Mouse (Mus musculus) hindbrain, embryonic 13.5 days (tissue): ENCODE data around the gene 3110070M22Rik. TPM values are rescaled to one million over a fixed set of nuclear protein-coding genes. Genes with fewer than 3 reads are reported as not detected.
"Not testable (repeated sequence)": the region's sequence is repeated elsewhere in the genome, so short reads cannot be mapped to it uniquely, and the experiment has no call there.

ENCODE experiments used
- ATAC-seq: fragments of 200-750 bp; cut with Nextera tagmentation; 2 replicates; pipeline ENCODE4 v1.8.0; 2017; ENCODE audit warnings: moderate TSS enrichment; ENCODE audit not compliant: low FRiP score
- H3K27ac ChIP-seq: fragments of 300-500 bp; sonication (generic); 2 replicates; pipeline ENCODE4 v1.5.1; 2015; ENCODE audit warnings: inconsistent platforms, mild to moderate bottlenecking, moderate library complexity
- H3K27me3 ChIP-seq: fragments of 300-500 bp; sonication (generic); 2 replicates; pipeline ENCODE4 v1.6.1; 2015; ENCODE audit warnings: mild to moderate bottlenecking, inconsistent platforms
- H3K36me3 ChIP-seq: fragments of 300-500 bp; sonication (generic); 2 replicates; pipeline ENCODE4 v1.6.1; 2015; ENCODE audit warnings: mild to moderate bottlenecking, inconsistent platforms
- H3K4me1 ChIP-seq: fragments of 300-500 bp; sonication (generic); replicated peaks from 2 replicates; pipeline ENCODE4 v1.6.1; 2015; ENCODE audit warnings: inconsistent platforms
- H3K4me2 ChIP-seq: fragments of 300-500 bp; sonication (generic); 2 replicates; pipeline ENCODE4 v1.6.1; 2015; ENCODE audit warnings: inconsistent platforms, mild to moderate bottlenecking, moderate library complexity
- H3K4me3 ChIP-seq: fragments of 300-500 bp; sonication (generic); 2 replicates; pipeline ENCODE4 v1.5.1; 2015; ENCODE audit warnings: mild to moderate bottlenecking, inconsistent platforms
- H3K9ac ChIP-seq: fragments of 300-500 bp; sonication (generic); 2 replicates; pipeline ENCODE4 v1.6.1; 2015; ENCODE audit warnings: mild to moderate bottlenecking, inconsistent platforms
- H3K9me3 ChIP-seq: fragments of 300-500 bp; sonication (generic); 2 replicates; pipeline ENCODE4 v1.6.1; 2016; ENCODE audit warnings: inconsistent platforms
- WGBS: fragments of 180-500 bp; shearing (Covaris S2); methylation state at CpG from one replicate; pipeline ENCODE4 v1.1.7; 2015; 5-methylcytosine and 5-hydroxymethylcytosine counted together
- polyA plus RNA-seq: library from polyadenylated mRNA; unstranded; fragments of >200 nt; fragmentation: Nextera tagmentation; extraction: Ambion mirVana; gene quantifications from 2 replicates; pipeline ENCODE4 v1.2.1, GENCODE M21; 2015

The 3110070M22Rik gene
- polyA plus RNA-seq = 2.0 and 2.1 TPM in 2 replicates

GRCm38 (mm10) chr13:119487880-119488580 is at the start of gene 3110070M22Rik, which contains the start of gene Tmem267:
TSS of gene 3110070M22Rik (minus strand) at chr13:119488383.
TSS of gene Tmem267 (plus strand) at chr13:119488039.
- Histone ChIP-seq H3K9me3 (peaks cover 19% of the 10 kb centered on the region), H3K27ac (peak within 1 kb of the TSS; percentile 55), H3K4me3 (no peak within 1 kb of the TSS), H3K36me3 (peaks cover 36% of the 10 kb centered on the region), H3K4me2 (peak within 1 kb of the TSS; percentile 34), H3K27me3 (no peaks in the 10 kb centered on the region), H3K4me1 (no peaks in the 10 kb centered on the region), H3K9ac (peak within 1 kb of the TSS; percentile 39; the same call in 1 of the 2 replicates)
- 80% methylated on average over 87 of the region's 87 CpGs for WGBS
- no peak for ATAC-seq

DNA sequence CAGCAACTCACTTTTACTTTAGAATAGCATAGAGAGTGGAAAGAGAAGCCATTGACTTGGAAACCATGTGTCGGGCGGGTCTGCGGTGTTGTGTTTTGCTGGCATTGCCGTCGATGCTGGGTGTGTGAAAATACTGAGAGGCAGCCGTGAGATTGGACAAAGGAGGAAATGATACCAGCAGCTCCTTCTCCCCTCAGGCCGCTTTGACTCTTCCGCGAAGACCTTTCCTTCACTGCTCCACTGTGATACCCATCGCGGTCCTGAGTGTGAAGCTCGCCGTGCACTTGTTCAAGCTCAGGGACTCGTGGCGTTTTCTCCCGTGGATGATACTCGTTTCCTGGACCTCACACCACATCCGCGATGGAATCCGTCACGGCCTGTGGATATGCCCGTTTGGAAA is 6.8 kb upstream of the 3110070M22Rik start:
- H3K27ac ChIP-seq, H3K4me2 ChIP-seq, H3K4me1 ChIP-seq, H3K9ac ChIP-seq, H3K27me3 ChIP-seq, H3K36me3 ChIP-seq, H3K4me3 ChIP-seq, ATAC-seq: not testable (repeated sequence)
- H3K9me3 ChIP-seq = peaks cover 22% of the 10 kb centered on the region
- 94% methylated on average over 13 of the region's 22 CpGs for WGBS

DNA sequence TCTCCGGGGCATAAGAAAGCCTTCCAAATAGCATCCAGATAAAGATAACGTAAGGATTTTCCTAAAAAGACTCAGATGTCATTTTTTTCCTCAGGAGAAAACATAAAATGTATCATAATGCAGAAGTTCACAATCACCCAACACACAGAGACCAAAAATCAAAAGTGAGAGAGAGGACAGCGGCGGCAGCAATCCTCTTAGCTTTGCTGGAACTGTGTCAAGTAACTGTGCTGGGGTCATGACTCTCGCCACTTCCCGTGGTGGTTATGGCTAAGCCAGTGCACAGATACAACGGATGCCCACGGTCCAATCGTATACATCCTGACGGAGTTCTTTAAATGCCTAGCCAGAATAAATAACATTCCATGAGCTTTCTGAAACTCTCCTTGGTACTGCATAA is 3.9 kb upstream of the 3110070M22Rik start:
- not testable (repeated sequence) for H3K27ac ChIP-seq, H3K9ac ChIP-seq, ATAC-seq, H3K4me3 ChIP-seq, H3K4me1 ChIP-seq, H3K27me3 ChIP-seq, H3K36me3 ChIP-seq, H3K4me2 ChIP-seq
- 93% methylated on average over 10 of the region's 10 CpGs for WGBS
- peaks cover 24% of the 10 kb centered on the region for H3K9me3 ChIP-seq

GRCm38 (mm10) chr13:119487354-119487753 is 829 bp downstream of the 3110070M22Rik start:
- WGBS = 69% methylated on average over 7 of the region's 7 CpGs
- no peaks in the 10 kb centered on the region for H3K27me3 ChIP-seq
- peaks cover 18% of the 10 kb centered on the region for H3K9me3 ChIP-seq
- peak overlapping the region; percentile 55; the same call in 1 of the 2 replicates for H3K27ac ChIP-seq
- H3K4me3 ChIP-seq = no peak overlapping the region
- H3K9ac ChIP-seq = no peak overlapping the region
- peak overlapping the region; percentile 34 for H3K4me2 ChIP-seq
- no peaks in the 10 kb centered on the region for H3K4me1 ChIP-seq
- H3K36me3 ChIP-seq = peaks cover 39% of the 10 kb centered on the region
- no peak for ATAC-seq

DNA sequence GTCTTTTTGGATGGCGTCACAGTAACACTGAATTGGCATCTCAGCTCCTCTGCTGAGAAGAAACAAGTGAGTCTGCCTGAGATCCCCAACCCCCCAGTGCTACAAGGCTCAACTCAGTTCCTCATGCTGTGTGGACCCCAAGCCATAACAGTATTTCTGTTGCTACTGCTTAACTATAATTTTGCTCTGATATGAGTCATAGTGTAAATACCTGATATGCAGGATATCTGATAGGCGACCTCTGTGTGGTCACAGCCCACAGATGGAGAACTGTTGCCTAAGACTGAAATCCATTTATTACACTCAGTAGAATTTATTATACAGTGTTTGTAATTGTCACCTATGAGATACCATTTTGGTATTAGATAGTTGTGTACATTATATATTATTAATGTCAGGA is 10.4 kb downstream of the 3110070M22Rik start:
- H3K9ac ChIP-seq = no peak overlapping the region
- H3K4me3 ChIP-seq = no peak overlapping the region
- no peaks in the 10 kb centered on the region for H3K27me3 ChIP-seq
- H3K4me2 ChIP-seq = no peak overlapping the region
- no peak overlapping the region for H3K27ac ChIP-seq
- no peak for ATAC-seq
- H3K9me3 ChIP-seq = no peaks in the 10 kb centered on the region
- peaks cover 80% of the 10 kb centered on the region for H3K36me3 ChIP-seq
- 96% methylated on average over 2 of the region's 2 CpGs for WGBS
- no peaks in the 10 kb centered on the region for H3K4me1 ChIP-seq

DNA sequence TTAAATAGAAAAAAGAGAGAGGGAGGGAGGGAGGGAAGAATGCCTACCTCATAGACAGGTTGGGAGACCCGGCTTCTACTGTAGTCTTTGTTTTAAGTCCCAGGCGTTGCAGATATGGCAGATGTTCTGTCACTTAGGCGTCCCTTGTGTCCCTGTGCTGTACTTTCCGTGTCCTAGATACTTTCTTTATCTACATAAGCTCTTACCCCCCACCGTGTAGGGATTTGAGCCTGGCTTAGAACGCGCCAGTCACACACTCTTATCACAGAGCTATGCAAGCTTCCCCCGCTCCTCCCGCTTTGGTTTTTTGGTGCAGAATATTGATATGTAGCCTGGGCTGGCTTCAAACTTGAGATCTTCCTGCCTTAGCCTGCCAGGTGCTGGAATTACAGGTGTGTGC is 11.6 kb downstream of the 3110070M22Rik start:
- H3K4me3 ChIP-seq = no peak overlapping the region
- H3K36me3 ChIP-seq = peaks cover 85% of the 10 kb centered on the region
- H3K4me2 ChIP-seq = no peak overlapping the region
- no peak for ATAC-seq
- H3K27ac ChIP-seq = no peak overlapping the region
- no peaks in the 10 kb centered on the region for H3K9me3 ChIP-seq
- H3K27me3 ChIP-seq = no peaks in the 10 kb centered on the region
- 90% methylated on average over 9 of the region's 9 CpGs for WGBS
- no peak overlapping the region for H3K9ac ChIP-seq
- H3K4me1 ChIP-seq = no peaks in the 10 kb centered on the region

DNA sequence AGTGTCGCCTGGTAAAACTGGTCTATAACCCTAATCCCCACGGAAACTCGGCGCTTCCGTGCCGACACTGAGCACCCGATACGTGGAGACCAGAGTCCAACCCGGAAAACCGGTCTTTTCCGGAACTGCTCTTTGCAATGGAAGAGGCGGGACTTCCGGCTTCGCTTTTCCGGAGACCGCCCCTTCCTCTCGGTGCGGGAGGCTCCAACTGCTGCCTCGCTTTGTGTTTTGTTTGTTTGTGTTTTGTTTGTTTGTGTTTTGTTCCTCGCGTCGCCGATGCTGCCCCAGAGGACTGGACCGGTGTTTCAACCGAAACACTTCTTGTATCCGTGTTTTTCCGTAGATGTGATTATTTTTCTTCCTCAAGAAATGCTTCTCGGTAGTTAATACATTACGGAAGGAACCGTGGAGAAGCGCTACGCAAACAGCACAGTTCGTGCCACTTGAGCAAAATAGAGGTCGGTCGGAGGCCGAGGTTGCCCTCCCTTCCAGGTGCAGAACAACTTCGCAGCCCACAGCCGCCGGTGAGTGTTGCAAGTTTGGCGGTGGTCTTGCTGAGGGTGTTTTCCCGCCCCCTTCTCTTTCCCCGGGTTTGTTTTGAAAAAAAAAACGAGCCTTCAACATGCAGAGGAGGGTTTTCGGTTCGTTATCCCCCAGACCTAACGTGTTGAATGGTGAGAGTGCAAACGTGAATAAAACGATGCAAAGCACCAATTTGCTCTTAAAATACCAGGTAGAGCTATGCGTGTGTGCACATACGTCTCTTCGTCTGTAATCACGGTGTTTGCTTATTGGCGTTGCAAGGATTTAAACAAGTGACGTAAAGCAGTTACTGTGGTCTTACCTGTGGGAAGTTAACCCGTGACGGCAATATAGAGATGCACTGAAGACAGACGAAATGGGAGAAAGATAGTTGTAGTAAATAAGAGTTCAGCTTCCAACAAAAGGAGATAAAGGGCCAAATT is 25.3 kb downstream of the 3110070M22Rik start, which contains the start of gene 4833420G17Rik:
Gene 4833420G17Rik, plus strand, starts transcription at position 173 of the 965 bp plus-strand sequence.
- peak within 1 kb of the TSS; percentile 81 for H3K27ac ChIP-seq
- no peaks in the 10 kb centered on the region for H3K27me3 ChIP-seq
- peak; percentile 97 for ATAC-seq
- peak within 1 kb of the TSS; percentile 81 for H3K4me3 ChIP-seq
- no peaks in the 10 kb centered on the region for H3K9me3 ChIP-seq
- H3K36me3 ChIP-seq = peaks cover 33% of the 10 kb centered on the region
- H3K4me1 ChIP-seq = peaks cover 19% of the 10 kb centered on the region
- 8% methylated on average over 57 of the region's 57 CpGs for WGBS
- H3K4me2 ChIP-seq = peak within 1 kb of the TSS; percentile 68
- peak within 1 kb of the TSS; percentile 82 for H3K9ac ChIP-seq

DNA sequence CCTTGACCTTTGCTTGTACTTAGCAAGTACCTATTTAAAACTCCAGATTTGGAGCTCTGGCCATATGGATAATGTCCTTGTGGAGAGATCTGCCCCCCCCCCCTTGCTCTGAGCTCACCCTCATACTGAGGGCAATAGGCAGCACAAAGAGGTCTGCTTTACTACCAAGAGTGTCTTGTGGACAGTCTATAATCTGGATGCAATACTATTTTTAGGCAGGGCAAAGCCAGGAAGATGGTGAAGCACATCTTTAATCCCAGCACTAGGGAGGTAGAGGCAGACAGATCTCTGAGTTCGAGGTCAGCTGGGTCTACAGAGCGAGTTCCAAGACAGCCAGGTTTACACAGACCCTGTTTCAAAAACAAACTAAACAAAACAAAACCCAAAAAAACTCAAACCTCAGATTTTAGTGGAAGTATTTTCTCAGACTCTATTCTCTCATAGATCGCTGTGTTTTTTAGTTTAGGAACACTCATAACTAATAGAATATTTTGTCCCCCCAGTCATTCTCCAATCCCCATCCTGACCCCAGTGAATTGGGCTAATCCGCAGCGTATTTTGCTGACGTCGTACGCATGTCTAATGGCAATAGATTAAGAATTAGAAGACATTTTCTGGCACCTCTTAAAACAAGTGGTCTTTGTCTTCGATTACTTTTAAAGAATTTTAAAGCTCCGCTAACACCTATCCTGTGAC is 26.1 kb downstream of the 3110070M22Rik start:
- H3K27ac ChIP-seq = peak overlapping the region; percentile 81
- H3K4me2 ChIP-seq = peak overlapping the region; percentile 53
- H3K27me3 ChIP-seq = no peaks in the 10 kb centered on the region
- WGBS = 17% methylated on average over 10 of the region's 10 CpGs
- H3K36me3 ChIP-seq = peaks cover 25% of the 10 kb centered on the region
- peak overlapping the region; percentile 81 for H3K4me3 ChIP-seq
- H3K9ac ChIP-seq = peak overlapping the region; percentile 82
- H3K4me1 ChIP-seq = peaks cover 19% of the 10 kb centered on the region
- peak; percentile 80 for ATAC-seq
- no peaks in the 10 kb centered on the region for H3K9me3 ChIP-seq

GRCm38 (mm10) chr13:119456342-119456741 is 31.8 kb downstream of the 3110070M22Rik start:
- H3K9me3 ChIP-seq = no peaks in the 10 kb centered on the region
- WGBS = 93% methylated on average over 7 of the region's 7 CpGs
- no peak overlapping the region for H3K9ac ChIP-seq
- no peak overlapping the region for H3K4me2 ChIP-seq
- peaks cover 44% of the 10 kb centered on the region for H3K36me3 ChIP-seq
- H3K4me1 ChIP-seq = no peaks in the 10 kb centered on the region
- H3K4me3 ChIP-seq = no peak overlapping the region
- H3K27ac ChIP-seq = no peak overlapping the region
- H3K27me3 ChIP-seq = no peaks in the 10 kb centered on the region
- no peak for ATAC-seq

- Histone ChIP-seq H3K27me3 (no peaks in the 10 kb centered on the region), H3K36me3 (peaks cover 57% of the 10 kb centered on the region), H3K9me3 (no peaks in the 10 kb centered on the region), H3K9ac (no peak overlapping the region), H3K4me2 (no peak overlapping the region), H3K4me1 (no peaks in the 10 kb centered on the region), H3K27ac (no peak overlapping the region), H3K4me3 (no peak overlapping the region)
- no peak for ATAC-seq
These were observed 33.1 kb downstream of the 3110070M22Rik start for GRCm38 (mm10) chr13:119455082-119455481.

DNA sequence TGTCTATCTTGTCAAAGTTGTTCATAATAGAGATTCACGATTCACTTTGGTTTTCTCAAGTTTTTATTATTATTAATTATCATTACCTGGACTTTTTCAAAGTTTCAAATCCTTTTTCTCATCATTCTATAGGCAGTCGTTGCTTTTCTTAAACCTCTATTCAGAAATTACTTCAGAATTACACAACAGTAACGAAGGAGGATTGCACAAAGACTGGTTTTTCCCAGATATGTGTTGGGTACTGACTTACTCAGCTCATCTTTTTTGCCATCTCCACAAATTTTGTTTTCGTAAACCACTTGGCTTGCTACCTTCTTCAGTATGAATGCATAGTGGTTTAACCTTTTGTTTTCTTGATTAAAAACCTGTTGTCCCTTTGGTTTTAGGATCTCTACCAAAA is 34.6 kb downstream of the 3110070M22Rik start:
- 97% methylated on average over 4 of the region's 4 CpGs for WGBS
- Histone ChIP-seq H3K27me3 (no peaks in the 10 kb centered on the region), H3K4me1 (no peaks in the 10 kb centered on the region), H3K4me2 (no peak overlapping the region), H3K9me3 (no peaks in the 10 kb centered on the region), H3K27ac (no peak overlapping the region), H3K36me3 (peaks cover 55% of the 10 kb centered on the region), H3K9ac (no peak overlapping the region), H3K4me3 (no peak overlapping the region)
- no peak for ATAC-seq

DNA sequence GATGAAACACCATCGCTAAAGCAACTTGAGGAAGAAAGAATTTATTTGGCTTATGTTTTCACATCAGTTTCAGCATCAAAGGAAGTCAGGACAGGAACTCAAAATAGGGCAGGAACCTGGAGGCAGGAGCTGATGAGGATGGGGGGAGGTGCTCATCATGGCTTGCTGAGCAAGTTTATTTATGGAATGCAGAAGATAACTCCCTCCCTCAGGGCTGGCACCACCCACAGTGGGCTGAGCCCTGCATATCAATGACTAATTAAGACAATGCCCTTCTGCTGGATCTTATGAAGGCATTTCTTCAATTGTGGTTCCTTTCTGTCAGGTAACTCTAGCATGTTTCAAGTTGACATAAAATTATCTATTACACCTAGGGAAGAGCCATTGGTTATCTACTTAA is 45.9 kb downstream of the 3110070M22Rik start:
- Histone ChIP-seq H3K4me2 (no peak overlapping the region), H3K4me3 (no peak overlapping the region), H3K27ac (no peak overlapping the region), H3K9me3 (no peaks in the 10 kb centered on the region), H3K9ac (no peak overlapping the region), H3K27me3 (no peaks in the 10 kb centered on the region), H3K4me1 (no peaks in the 10 kb centered on the region), H3K36me3 (peaks cover 55% of the 10 kb centered on the region)
- no peak for ATAC-seq
- WGBS = 100% methylated on average over 1 of the region's 1 CpGs
